Mouse (Mus musculus): ENCODE data around the gene Rab5c. TPM values are rescaled to one million over a fixed set of nuclear protein-coding genes. Genes with fewer than 3 reads are reported as not detected.
A peak's percentile ranks its signal among the peaks of the same experiment; 100 is the strongest.

Rab5c gene
- total RNA-seq, 2 experiments from 2014 or later: 152 to 158 TPM

GRCm38 (mm10) chr11:100705095-100705747 is 32.8 kb downstream of the Rab5c start:
- no peak for DNase-seq (ENCODE audit: low spot score in 2 of 2)
- intact Hi-C loops (cut with DNase I): no loop called here

DNA sequence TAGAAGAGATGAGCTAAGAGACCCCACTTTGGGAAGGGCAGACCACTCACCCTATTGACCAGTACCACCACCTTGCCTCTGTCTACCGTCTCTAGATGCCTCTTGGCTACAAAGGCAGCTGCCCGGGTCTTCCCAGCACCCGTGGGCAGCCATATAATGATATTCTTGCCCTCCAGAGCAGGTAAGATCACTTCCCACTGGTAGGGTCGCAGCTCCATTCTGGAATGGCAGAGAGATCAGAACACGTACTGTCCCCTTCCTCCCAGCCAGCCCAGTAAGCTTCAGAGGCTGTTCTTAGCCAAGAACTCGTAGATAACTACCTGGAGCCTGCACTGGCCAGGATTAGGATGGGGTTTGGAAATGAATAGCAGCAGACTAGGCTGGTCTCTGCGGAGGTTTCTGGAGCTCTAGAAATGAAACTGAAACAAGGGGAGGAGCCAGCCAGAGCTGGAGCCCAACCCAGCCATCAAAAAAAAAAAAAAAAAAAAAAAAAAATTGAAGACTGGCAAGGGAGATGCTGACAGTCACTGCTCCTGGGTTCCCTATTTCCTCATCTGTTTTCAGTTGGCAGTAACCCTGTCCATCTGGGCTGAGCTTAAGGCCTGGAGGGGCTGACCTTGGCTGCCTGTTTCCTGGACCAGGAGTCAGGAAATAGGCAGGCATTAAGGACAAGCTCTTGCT is 34.0 kb downstream of the Rab5c start, which contains the start of gene Dhx58:
Gene Dhx58 (minus strand): TSS at position 421 of the 681 bp plus-strand sequence.
- intact Hi-C loops (cut with DNase I): loop anchor here (2.0 kb wide), 2 partner anchors 77 to 133 kb away; no protein-coding TSS in a partner anchor
- no peak for DNase-seq (ENCODE audit: low spot score in 2 of 2)

- DNase-seq (ENCODE audit: low spot score in 2 of 2): no peak
- intact Hi-C loops (cut with DNase I): loop anchor here (2.0 kb wide), 2 partner anchors 77 to 133 kb away; no protein-coding TSS in a partner anchor
These were observed 34.6 kb downstream of the Rab5c start for GRCm38 (mm10) chr11:100703366-100703765.

DNA sequence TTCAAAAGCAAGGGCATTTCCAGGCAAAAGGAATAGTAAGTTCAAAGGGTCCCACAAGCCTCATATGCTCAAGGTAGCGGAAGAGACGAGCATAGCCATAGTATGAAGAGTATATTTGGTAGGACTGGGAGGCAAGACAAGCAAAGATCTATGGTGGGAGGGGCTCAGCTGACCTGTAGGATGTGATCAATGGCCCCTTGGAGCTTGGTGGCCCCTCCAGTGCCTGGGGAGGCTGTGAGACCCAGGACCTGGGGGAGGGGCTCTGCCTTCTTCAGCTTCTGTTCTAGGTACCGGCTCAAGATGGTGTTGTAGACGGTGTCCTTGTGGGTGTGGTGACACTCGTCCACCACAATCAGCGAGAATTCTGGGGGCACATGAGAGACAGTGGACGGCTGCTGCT is 35.1 kb downstream of the Rab5c start:
- DNase-seq (ENCODE audit: low spot score in 2 of 2): no peak
- intact Hi-C loops (cut with DNase I): loop anchor here (2.0 kb wide), 2 partner anchors 76 to 132 kb away; no protein-coding TSS in a partner anchor

- peak; percentile 73 to 78 for DNase-seq (ENCODE audit: low spot score in 2 of 2)
- intact Hi-C loops (cut with DNase I): loop anchor here (2.0 kb wide), 2 partner anchors 75 to 131 kb away; no protein-coding TSS in a partner anchor
These were observed 35.7 kb downstream of the Rab5c start for GRCm38 (mm10) chr11:100702081-100702851.

- intact Hi-C loops (cut with DNase I): no loop called here
- DNase-seq (ENCODE audit: low spot score in 2 of 2): no peak
These were observed 36.7 kb downstream of the Rab5c start for GRCm38 (mm10) chr11:100701301-100701700.

GRCm38 (mm10) chr11:100700710-100701109 is 37.3 kb downstream of the Rab5c start:
- intact Hi-C loops (cut with DNase I): no loop called here
- DNase-seq (ENCODE audit: low spot score in 2 of 2): no peak

GRCm38 (mm10) chr11:100697921-100698320 is 40.1 kb downstream of the Rab5c start:
- intact Hi-C loops (cut with DNase I): no loop called here
- no peak for DNase-seq (ENCODE audit: low spot score in 2 of 2)

GRCm38 (mm10) chr11:100694926-100695325 is 43.1 kb downstream of the Rab5c start:
- DNase-seq (ENCODE audit: low spot score in 2 of 2): peak; percentile 66 to 75
- intact Hi-C loops (cut with DNase I): loop anchor here (2.0 kb wide), 3 partner anchors 52 to 124 kb away; no protein-coding TSS in a partner anchor

GRCm38 (mm10) chr11:100693154-100693553 is 44.9 kb downstream of the Rab5c start:
- intact Hi-C loops (cut with DNase I): no loop called here
- no peak for DNase-seq (ENCODE audit: low spot score in 2 of 2)

DNA sequence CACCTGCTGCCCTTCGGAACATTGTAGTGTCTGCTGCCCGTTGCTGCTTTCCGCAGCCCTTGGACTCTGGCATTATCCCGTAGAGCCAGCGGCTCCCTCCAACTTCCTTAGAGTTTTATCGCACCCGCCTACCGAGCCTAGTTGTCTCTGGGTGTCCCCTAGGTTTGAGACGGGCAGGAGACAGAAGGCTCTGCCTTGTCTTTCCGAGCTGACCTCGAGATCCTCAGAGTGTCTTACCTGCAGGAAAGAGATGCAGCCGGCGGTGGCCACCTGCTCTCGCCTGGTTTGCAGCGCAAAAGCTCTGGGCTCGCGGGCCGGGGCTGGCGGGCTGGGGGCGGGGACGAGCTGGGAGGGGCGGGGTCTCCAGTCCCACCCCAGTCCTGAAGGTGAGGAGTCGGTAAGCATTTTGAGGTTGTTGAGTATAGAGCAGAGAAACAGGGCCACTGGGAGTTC is 45.8 kb downstream of the Rab5c start, which contains the start of gene Zfp385c:
Gene Zfp385c (minus strand): TSS at position 292 of the 453 bp plus-strand sequence.
- DNase-seq (ENCODE audit: low spot score in 2 of 2): no peak
- intact Hi-C loops (cut with DNase I): no loop called here

DNA sequence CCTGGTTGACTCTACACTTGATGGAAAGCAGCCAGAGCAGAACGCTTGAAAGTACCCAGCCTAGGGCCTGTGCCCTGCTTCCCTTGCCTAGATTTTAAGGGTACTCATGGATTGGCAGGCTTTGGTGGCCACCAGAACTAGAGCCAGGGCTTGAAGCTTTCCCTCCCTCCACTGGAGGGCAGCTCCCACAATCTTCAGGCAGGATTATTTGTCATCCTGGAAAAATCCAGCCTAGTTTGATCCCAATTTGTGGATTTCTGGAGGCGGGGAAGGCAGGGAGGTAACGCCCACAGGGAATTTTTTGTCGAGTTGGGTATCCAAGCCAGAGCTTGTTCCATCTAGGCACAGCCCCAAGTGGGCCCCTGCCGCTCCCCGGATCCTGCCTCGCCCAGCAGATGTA is 47.6 kb downstream of the Rab5c start:
- intact Hi-C loops (cut with DNase I): no loop called here
- DNase-seq (ENCODE audit: low spot score in 2 of 2): no peak

DNA sequence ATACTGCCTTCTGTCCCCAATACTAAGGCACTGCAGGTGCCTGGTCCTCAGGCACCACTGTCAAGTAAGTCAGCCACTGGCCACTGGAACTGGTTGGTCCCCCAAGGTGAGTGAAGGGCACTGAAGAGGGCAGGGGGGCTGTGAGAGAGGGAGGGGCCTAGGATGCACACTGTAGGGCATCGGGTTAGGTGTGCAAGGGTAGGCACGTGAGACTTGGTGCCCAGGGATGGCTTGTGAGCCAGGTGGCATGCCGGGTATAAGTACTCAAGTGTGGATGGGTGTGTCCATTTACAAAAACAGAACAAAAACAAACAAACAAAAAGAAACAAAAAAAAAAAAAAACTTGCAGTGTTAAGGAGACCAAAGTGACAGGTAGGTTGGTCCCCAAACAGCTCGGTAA is 49.6 kb downstream of the Rab5c start:
- intact Hi-C loops (cut with DNase I): no loop called here
- no peak for DNase-seq (ENCODE audit: low spot score in 2 of 2)

GRCm38 (mm10) chr11:100687265-100687664 is 50.8 kb downstream of the Rab5c start:
- no peak for DNase-seq (ENCODE audit: low spot score in 2 of 2)
- intact Hi-C loops (cut with DNase I): no loop called here

- no peak for DNase-seq (ENCODE audit: low spot score in 2 of 2)
- intact Hi-C loops (cut with DNase I): no loop called here
These were observed 52.6 kb downstream of the Rab5c start for GRCm38 (mm10) chr11:100685371-100685770.

- DNase-seq (ENCODE audit: low spot score in 2 of 2): no peak
- intact Hi-C loops (cut with DNase I): no loop called here
These were observed 53.9 kb downstream of the Rab5c start for GRCm38 (mm10) chr11:100684084-100684483.

DNA sequence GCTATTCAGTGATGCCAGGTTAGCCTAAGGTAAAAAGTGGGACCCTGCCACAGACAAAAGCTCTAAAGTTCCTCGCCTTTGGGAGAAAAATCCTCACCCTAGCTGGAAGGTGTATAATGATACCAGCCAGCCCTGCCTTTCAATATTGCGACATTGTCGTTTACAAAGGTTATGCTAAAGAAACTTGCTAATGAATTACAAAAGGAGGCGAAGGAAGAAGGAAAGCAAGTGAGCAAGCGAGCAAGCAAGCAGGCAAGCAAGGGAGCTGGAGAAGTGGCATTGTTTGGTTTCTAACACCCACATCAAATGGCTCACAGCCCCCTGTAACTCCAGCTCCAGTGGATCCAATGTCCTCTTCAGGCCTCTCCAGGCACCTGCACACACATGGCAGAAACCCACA is 55.5 kb downstream of the Rab5c start:
- intact Hi-C loops (cut with DNase I): no loop called here
- no peak for DNase-seq (ENCODE audit: low spot score in 2 of 2)

GRCm38 (mm10) chr11:100681826-100682225 is 56.2 kb downstream of the Rab5c start:
- intact Hi-C loops (cut with DNase I): no loop called here
- DNase-seq (ENCODE audit: low spot score in 2 of 2): no peak

DNA sequence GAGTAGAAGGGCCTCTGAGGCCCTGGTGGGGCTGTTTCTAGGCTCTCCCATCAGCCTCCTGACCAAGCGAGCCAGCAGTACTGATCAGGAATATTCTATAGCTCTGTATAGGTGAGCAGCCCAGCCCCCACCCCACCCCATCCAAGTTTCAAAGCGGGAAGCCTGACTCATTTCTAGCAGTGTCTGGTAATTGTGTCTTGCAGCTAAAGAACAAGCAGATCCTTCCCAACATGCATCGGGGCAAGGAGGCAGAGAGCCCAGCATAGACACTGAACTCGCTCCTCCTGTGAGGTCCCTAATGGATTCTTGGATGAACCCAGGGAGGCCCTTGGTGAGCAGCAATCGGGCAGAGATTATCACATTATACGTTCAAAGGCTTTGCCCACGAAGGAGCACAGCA is 60.2 kb downstream of the Rab5c start:
- intact Hi-C loops (cut with DNase I): no loop called here
- DNase-seq (ENCODE audit: low spot score in 2 of 2): peak; percentile 24 to 53

DNA sequence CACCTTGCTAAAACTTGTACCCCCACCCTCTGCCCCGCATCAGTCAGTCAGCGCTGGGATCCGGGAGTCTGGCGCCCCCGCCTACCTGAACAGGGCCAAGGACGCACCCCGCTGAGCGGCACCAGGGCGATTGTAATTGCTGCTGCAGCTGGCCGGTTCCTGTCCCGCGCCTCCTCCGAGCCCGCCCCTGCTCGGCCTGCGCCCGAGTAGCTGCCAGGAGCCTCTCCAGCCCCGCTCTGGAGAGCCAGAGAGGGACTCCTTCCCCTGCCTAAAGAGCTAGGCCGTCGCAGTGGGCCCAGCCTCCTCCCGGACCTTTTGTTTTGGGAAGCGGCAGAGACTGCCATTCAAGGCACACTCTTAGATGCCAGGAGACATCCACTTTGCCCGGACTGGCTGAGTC is 64.8 kb downstream of the Rab5c start:
- no peak for DNase-seq (ENCODE audit: low spot score in 2 of 2)
- intact Hi-C loops (cut with DNase I): no loop called here
